ENCODE assay signal across 13 mouse cellular contexts in genomic region chr16:79878063-79878462, GRCm38 (mm10).
"Had no signal": no experiment of that assay in that cellular context is flagged by ENCODE, and none has a peak within 500 bp of the region (broad histone marks: within the 10 kb centered on the region; RNA-seq: fewer than 3 reads in every experiment).

No protein-coding gene starts in this region.

- H3K27me3 ChIP-seq: kidney, embryonic 15.5 days; liver, embryonic 15.5 days; midbrain, embryonic 12.5 days; stomach, embryonic 15.5 days had no signal

- H3K4me3 ChIP-seq: kidney, embryonic 15.5 days; left cerebral cortex, adult 2 months; limb, embryonic 10.5 days; liver, embryonic 15.5 days; midbrain, embryonic 12.5 days; stomach, embryonic 15.5 days had no signal

- H3K36me3 ChIP-seq: kidney, embryonic 15.5 days; limb, embryonic 10.5 days; liver, embryonic 15.5 days; midbrain, embryonic 12.5 days; stomach, embryonic 15.5 days had no signal

- H3K4me1 ChIP-seq: kidney, embryonic 15.5 days; limb, embryonic 10.5 days; liver, embryonic 15.5 days; midbrain, embryonic 12.5 days; stomach, embryonic 15.5 days had no signal

- DNase-seq: kidney, postnatal 14 days; lung, embryonic 14.5 days; lung, postnatal 10 days; lung, postnatal 4 days; right cerebral cortex, postnatal 14 days; thymus, postnatal 14 days had no signal

- H3K27ac ChIP-seq: kidney, embryonic 15.5 days; left cerebral cortex, adult 2 months; limb, embryonic 10.5 days; liver, embryonic 15.5 days; midbrain, embryonic 12.5 days; stomach, embryonic 15.5 days had no signal

- ATAC-seq: midbrain, embryonic 16.5 days had no signal
